Mouse (Mus musculus) MEL (cell line): ENCODE results near the gene Has1.

ENCODE experiments used
- CTCF ChIP-seq, 3 experiments: IDR thresholded peaks in 2 of 3; conservative IDR thresholded peaks in 1 of 3; 2 replicates each; pipeline ENCODE4 v1.5.1; 2011 to 2012; ENCODE audit warnings: low read length in 3 of 3, low read depth in 2 of 3, mild to moderate bottlenecking in 2 of 3, improper control_type of control experiment in 1 of 3, inconsistent platforms in 1 of 3, mixed read lengths in 1 of 3, moderate library complexity in 1 of 3; ENCODE audit not compliant: control insufficient read depth in 1 of 3, insufficient read depth in 1 of 3, poor library complexity in 1 of 3, severe bottlenecking in 1 of 3
- ELF1 ChIP-seq: IDR thresholded peaks from 2 replicates; pipeline ENCODE4 v1.6.1; 2014; ENCODE audit warnings: low read depth, mild to moderate bottlenecking, inconsistent platforms, low read length, improper control_type of control experiment, moderate library complexity
- EP300 ChIP-seq, 2 experiments: IDR thresholded peaks; 2 replicates each; pipeline ENCODE4 v1.6.1; 2011; ENCODE audit warnings: improper control_type of control experiment in 2 of 2, low read length in 2 of 2, low read depth in 1 of 2, mild to moderate bottlenecking in 1 of 2
- GATA1 ChIP-seq: IDR thresholded peaks from 2 replicates; pipeline ENCODE4 v1.6.1; 2011; ENCODE audit warnings: low read depth, low read length, improper control_type of control experiment
- HCFC1 ChIP-seq: IDR thresholded peaks from 2 replicates; pipeline ENCODE4 v1.6.1; 2012; ENCODE audit warnings: low read depth, mild to moderate bottlenecking, inconsistent platforms, low read length, improper control_type of control experiment, moderate library complexity
- MAFK ChIP-seq: IDR thresholded peaks from 2 replicates; pipeline ENCODE4 v1.6.1; 2011; ENCODE audit warnings: low read depth, mild to moderate bottlenecking, low read length, improper control_type of control experiment, borderline replicate concordance
- MAZ ChIP-seq: IDR thresholded peaks from 2 replicates; pipeline ENCODE4 v1.6.1; 2012; ENCODE audit warnings: low read depth, mild to moderate bottlenecking, inconsistent platforms, low read length, improper control_type of control experiment
- POLR2A ChIP-seq, 2 experiments: IDR thresholded peaks; 2 replicates each; pipeline ENCODE4 v1.6.1; 2011 to 2012; ENCODE audit warnings: low read length in 2 of 2, mild to moderate bottlenecking in 2 of 2, control low read depth in 1 of 2, improper control_type of control experiment in 1 of 2, low read depth in 1 of 2, moderate library complexity in 1 of 2; ENCODE audit not compliant: control insufficient read depth in 1 of 2, insufficient read depth in 1 of 2, poor library complexity in 1 of 2
- POLR2AphosphoS5 ChIP-seq: IDR thresholded peaks from 2 replicates; pipeline ENCODE4 v1.6.1; 2012; ENCODE audit warnings: low read depth, borderline replicate concordance, mild to moderate bottlenecking, inconsistent platforms, low read length, moderate library complexity, mixed read lengths
- SIN3A ChIP-seq: IDR thresholded peaks from 2 replicates; pipeline ENCODE4 v1.6.1; 2012; ENCODE audit warnings: low read length, improper control_type of control experiment, inconsistent platforms
- SMC3 ChIP-seq: IDR thresholded peaks from 2 replicates; pipeline ENCODE4 v1.6.1; 2011; ENCODE audit warnings: low read depth, low read length, improper control_type of control experiment
- TAL1 ChIP-seq: IDR thresholded peaks from 2 replicates; pipeline ENCODE4 v1.6.1; 2012; ENCODE audit warnings: mild to moderate bottlenecking, inconsistent platforms, low read length, moderate library complexity, mixed read lengths
- ZNF384 ChIP-seq: IDR thresholded peaks from 2 replicates; pipeline ENCODE4 v1.6.1; 2012; ENCODE audit warnings: low read depth, mild to moderate bottlenecking, inconsistent platforms, low read length, improper control_type of control experiment

DNA sequence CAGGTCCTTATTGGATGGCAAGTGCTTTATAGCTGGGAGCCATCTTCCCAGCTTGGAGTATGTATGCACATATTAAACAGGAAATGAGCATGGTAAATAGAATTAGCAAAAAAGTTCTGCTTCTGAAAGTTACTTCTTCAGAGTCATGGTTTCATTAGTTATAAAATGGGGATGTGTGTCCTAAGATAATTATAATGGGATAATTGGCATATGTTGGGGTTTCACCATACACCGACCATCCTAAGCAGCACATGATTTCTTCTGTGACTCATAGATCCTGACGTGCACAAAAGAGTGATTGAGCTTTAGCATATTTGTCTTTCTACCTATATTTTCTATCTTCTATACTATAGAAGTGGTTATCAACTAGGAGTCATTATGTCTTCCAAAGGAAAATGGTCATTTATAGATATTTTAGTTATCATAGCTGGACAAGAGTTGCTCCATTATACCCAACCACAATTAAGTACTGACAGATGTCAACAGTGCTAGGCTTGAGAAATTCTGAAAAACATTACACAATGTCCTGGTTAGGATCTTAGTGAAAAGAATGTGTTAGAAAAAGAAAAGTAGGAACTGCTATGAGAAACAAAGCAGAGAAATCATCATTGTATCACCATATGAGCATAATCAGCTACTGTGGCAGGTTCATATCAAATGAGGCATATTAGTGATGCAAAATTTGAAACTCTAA is 34.9 kb upstream of the Has1 start:
- TF ChIP-seq ZNF384 (no peak), ELF1 (no peak), TAL1 (no peak), POLR2A (IDR thresholded peaks at IDR 0.05; ENCODE audit: control insufficient read depth in 1 of 2, insufficient read depth in 1 of 2, low read depth in 1 of 2, low read length in 2 of 2, poor library complexity in 1 of 2) (no peak), EP300 (IDR thresholded peaks at IDR 0.05; ENCODE audit: low read depth in 1 of 2, low read length in 2 of 2) (no peak), CTCF (IDR thresholded peaks at IDR 0.05 in 2 of 3, conservative IDR thresholded peaks at IDR 0.05 in 1 of 3; ENCODE audit: control insufficient read depth in 1 of 3, insufficient read depth in 1 of 3, low read depth in 2 of 3, low read length in 3 of 3, poor library complexity in 1 of 3, severe bottlenecking in 1 of 3) (no peak), GATA1 (no peak), MAZ (no peak), POLR2AphosphoS5 (no peak), MAFK (no peak), SMC3 (no peak), SIN3A (no peak), HCFC1 (no peak)
